Mouse (Mus musculus) embryo, embryonic 9.5 days (tissue): ENCODE data around the gene Hnrnph1.
"Not testable (repeated sequence)": the region's sequence is repeated elsewhere in the genome, so short reads cannot be mapped to it uniquely, and the experiment has no call there.

Experiments used
- DNase-seq: peaks from one replicate; pipeline ENCODE4 v3.0.0-alpha.2; 2017; ENCODE audit errors: extremely low spot score

Hnrnph1 gene

DNA sequence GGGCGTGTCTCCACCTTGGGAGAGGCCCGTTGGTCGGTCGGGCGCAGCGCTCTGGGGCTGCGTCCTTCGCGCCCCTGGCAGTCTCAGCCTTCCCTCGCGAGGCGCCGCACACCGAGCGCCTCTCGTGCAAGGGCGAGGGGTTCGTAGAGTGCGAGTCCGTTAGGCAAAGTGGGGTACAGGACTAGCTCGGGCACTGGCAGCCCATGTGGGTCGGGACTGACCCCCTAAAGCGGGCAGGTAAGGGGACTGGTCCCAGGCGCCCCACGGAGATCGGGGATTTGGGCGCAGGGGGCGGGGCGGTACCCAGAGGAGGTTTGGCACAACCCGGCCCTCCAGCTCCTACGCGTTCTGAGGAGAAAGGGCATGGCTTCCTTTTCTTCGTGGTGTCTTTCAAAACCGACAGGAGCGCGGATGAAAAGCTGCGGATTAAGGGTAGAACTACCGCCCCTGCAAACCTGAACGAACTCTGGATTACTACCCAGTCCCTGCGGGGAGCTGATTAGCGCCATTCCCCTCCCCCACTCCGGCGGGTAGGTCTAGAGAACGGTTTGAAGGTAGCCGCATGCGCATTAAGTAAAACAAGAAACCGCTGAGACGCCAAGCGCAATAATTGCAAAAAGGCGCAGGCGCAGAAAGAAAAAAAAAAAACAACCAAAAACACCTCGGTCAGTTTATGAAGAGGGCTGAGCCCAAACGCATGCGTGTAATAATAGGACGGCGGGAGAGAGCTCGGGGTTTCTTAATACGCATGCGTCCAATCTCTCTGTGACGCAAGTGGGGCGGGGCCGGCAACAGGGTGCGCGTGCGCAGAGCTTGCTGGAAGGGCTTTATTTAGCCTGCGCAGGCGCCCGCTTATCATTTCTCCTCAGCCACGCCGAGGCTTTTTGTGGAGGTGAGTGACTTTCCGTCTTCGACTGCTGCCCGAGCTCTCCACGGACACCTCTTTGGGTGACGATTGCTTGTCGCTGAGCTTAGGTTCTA, at the start of gene Hnrnph1:
Hnrnph1 (plus strand) TSS at position 80 of the 981 bp plus-strand sequence.
- peak; percentile 98 for DNase-seq

DNA sequence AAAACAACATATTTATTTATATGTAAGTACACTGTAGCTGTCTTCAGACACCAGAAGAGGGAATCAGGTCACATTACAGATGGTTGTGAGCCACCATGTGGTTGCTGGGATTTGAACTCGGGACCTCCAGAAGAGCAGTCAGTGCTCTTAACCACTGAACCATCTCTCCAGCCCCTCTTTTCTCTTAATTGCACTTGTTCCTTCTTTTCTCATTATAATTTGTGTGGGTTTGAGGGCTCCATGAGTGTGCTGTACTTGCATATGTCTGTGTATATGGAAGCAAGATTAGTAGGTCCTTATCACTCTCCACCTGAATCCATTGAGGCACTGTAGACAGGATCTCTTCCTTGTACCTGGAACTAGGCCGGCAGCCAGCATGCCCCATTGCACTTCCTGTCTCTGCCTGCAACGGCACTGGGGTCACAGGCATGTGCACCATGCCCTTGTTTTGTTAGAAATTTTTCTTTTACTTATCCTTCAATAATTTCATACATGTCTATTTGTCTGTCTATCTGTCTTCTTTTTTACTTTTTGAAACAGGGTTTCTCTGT, 48.6 kb upstream of the Hnrnph1 start:
- DNase-seq = no peak

DNA sequence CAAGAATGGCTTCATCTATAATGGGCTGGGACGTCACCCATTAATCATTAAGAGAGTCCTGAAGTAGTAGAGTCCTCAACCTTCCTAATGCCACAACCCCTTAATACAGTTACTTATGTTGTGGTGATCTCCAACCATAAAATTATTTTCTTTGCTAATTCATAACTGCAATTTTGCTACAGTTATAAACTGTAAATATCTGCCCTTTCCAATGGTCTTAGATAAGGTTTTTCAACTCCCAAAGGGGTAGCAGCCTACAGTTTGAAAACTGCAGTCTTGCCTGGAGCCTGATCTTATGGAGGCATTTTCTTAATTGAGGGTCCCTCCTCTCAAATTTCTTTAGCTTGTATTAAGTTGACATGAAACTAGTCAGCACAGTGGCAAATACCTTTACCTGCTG, 47.4 kb upstream of the Hnrnph1 start:
- DNase-seq = no peak

DNA sequence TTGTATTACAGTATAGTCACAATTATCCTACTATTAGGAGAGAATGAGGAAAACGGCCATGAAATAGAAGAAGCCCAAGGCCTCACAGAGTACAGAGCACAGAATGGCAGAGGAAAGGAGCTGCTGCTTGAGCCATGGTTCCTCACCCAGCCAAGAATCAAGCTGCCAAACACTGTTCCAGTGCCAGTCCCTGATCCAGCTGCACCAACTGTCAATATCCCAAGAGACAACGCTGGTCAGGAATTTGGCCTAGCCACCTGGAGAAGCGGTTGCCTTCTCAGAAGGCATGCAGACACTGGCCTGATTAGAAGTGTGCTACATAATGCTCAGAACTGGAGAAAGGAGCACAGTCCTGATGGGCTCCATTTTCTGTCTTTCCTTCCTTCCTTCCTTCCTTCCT, 43.6 kb upstream of the Hnrnph1 start:
- no peak for DNase-seq

DNA sequence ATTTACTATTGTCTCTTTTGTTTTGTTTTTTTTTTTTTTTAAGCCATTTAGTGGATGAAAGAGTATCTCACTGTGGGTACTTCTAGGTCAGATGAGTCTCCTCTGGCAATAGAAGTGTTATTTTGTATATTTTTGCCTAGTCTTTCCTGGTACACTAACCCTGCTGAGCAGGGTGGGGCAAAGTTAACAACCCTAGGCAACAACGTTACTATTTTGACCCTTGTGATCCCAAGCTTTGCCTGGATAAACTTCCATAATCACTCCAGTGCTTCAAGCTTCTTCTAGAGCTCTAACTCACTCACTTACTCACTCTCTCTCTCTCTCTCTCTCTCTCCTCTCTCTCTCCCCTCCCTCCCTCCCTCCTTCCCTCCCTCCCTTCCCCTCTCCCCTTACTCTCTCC, 40.7 kb upstream of the Hnrnph1 start:
- DNase-seq = no peak

DNA sequence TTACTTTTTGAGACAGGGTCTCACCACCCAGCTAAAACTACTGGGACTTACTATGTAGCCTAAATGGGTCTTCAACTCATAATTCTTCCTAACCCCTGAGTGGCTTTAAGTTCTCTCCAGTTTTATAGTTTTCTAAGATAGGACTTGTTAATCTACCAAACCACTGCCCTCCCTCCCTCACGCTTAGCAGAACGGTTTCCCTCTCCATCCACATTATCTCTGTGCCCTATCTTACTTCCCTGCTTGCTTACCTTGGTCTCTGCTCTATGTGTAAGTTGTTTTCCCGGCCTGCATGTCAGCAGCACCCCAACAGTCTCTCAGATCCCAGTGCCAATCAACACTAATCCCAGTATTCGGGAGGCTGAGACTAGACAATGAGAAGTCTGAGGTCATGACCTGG, 39.9 kb upstream of the Hnrnph1 start:
- no peak for DNase-seq

DNA sequence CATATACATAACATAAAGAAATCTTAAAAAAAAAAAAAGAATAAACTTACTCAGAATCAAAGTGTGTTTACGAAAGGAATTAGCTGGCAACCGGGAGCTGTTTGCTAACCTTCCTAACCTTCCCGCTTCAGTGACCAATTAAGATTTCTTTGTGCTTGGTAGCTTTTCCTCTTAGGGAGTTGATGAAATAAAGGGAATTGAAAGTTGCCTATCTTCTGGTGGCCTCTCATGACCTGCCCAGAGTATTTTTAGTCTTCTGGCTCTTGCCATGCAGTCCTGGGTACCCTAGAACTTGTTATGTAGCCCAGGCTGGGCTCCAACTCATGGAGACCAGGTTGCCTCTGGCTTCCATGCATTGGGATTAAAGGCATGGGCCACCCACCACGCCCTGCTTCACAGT, 31.3 kb upstream of the Hnrnph1 start:
- DNase-seq = no peak

DNA sequence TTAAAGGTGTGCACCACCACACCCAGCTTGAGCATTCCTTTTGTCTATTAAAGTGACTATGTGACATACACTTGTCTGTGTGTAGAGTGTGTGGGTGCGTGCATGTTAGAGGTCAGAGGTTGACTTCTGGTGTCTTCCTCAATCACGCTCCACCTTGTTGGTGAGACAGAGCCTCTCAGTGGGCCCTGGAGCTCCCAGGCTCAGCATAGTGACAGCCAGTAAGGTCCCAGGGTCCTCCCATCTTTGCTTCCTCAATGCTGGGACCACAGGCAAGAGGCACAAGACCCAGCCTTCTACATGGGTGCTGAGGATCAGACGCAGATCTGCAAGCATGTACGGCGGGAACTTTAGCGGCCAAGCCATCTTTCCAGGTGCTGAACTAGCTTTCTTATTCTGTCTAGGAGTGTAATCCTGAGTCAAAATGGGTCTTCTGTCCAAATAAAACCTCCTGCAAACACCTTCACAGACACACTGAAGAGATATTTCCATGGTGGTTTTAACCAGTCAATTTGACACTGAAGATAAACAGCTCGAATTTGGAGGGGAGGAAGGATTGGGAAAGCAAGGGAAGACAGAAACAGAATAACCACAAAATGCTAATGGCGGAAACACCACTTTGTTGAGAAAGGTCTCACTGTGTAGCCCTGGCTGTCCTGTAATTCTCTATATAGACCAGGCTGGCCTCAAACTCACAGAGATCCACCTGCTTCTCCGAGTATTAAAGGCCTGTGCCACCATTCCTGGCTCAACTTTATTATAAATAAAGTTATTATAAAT, 30.3 kb upstream of the Hnrnph1 start:
- no peak for DNase-seq

DNA sequence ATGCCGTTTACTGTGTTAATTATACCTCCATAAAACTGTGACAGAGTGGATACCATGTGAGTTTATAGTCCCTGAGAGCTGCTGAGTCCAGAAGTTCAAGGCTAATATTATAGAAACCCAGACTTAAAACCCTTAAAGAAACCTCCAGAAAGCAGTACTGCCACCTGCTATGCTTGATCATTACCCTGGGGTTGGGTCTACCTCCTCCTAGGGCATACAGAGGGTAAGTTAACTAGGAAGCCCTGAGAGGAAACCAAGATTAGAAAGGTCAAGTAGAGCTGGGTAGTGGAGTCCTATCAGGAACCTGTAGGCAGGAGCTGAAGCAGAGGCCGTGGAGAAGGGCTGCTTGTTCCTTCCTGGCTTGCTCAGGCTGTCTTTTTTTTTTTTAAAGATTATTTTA, 24.6 kb upstream of the Hnrnph1 start:
- no peak for DNase-seq

DNA sequence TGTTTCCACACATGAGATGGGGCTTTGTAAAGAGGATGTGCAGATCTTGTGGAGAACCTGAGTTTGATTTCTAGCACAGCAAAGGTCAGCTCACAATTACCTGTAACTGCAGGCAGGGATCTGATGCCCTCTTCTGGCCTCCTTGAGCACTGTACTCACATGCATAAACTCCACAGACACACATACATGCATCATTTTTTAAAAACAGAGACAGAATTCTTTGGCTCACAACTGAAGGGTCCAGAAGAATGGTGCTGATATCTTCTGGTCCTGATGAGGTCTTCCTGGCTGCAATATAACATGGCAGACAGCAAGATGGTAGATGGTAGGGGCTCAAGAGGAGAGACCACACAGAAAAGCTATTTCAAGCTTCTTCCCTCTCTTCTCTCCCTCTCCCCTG, 22.6 kb upstream of the Hnrnph1 start, which contains the start of gene Cby3:
Cby3 (plus strand) TSS at position 301 of the 400 bp plus-strand sequence.
- DNase-seq = no peak

DNA sequence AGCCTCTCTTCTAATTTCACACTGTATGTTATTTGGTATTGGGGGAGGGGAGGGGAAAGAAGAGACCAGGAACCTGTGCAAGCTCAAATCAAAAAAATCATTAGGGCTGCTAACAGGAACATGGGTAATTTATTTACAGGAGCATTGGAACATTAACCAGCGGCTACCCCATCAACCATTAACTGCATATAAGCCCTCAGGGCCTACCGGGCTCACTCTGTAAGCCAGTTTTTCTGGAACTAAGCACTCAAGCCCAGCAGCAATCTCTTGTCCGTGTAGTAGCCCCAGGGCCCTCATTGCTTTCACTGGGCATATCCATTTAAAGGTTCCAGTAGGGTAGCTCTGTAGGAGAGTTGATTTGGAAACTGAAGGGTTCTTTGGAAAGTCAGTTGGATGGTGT, 21.9 kb upstream of the Hnrnph1 start:
- no peak for DNase-seq

DNA sequence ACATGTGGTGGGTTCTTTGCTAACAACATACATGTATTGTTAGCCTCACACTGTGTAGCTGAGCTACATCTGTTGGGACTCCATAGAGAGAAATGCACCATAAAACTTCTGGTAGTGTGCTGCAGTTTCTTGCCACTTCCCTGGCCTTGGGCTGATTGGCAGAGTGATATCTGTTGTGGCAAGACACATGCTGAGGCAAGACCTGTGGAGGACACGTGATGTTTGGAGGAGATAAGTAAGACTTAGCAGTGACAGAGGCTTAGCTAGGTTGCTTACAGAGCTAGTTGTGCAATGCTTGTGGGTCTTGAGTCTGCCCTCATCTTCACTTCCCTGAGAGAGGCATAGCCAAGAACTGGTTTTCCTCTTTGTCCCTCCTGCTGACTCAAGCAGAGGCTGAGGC, 21.4 kb upstream of the Hnrnph1 start:
- DNase-seq = no peak

DNA sequence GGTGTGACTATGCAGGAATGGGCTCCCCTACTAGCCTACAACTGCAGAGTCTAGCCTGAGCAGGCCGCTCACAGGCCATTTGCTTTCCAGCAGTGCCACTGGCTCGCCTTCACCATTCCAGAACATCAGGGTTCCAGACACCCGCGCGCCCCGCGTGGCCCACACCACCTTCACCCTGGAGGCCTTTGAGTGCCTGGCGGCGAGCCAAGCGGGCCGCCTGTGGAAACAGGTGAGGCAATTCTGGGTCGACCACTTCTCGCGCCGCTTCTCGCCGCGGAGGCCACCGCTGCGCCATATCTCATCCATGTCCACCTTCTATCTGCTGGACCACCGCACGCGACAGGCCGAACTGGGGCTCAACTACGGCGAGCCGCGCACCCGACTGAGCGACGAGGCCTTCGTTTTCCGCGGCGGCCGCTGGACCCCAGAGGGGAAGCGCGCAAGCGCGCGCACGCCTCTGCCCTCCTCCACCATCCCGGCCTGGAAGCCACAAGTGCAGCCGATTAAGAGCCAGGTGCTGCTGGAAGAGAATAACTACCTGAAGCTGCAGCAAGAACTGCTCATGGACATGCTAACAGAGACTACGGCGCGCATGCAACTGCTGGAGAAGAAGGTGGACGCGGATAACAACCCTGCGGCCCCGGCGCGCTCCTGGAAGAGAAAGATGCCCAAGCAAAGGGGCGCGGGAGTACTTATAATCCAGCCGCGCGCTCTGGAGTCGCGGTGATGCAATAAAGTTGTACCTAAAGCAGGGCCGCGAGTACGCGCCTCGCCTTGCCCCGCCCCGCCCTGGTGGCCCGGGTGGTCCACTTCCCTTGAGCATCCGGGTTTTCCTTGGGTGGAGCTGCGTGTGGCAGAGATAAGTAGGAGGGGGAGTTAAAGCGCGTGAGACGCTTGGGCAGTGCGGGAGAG, 17.6 kb upstream of the Hnrnph1 start:
- DNase-seq = peak; percentile 78

DNA sequence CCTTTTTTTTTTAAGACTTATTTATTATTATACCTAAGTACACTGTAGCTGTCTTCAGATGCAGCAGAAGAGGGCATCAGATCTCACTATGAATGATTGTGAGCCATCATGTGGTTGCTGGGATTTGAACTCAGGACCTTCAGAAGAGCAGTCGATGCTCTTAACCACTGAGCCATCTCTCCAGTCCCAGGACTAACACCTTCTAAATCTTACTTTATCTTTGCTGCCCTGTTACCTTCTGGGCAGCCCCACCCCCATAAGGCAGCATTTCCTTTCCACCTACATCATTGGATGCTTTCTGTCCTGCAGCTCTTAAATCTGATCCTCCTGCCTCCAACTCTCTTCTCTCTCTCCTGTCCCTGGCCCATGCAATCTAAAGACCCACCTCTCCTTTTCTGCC, 15.5 kb upstream of the Hnrnph1 start:
- DNase-seq = not testable (repeated sequence)

DNA sequence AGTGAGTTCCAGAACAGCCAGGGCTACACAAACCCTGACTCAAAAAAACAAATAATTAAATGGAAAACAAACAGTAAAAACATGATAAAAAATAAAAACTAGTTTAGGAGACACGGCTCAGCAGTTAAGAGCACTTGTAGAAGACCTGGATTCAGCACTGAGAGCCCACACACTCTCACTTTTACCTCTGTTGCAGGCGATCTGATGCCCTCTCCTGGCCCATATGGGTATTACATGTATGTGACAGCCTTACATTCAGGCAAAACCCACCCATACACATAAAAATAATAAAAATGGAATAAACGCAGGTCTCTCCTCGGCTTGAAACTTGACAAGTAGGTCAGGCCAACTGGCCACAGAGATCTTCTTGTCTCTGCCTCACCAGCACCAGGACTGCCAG, 12.2 kb upstream of the Hnrnph1 start:
- DNase-seq = peak; percentile 70

DNA sequence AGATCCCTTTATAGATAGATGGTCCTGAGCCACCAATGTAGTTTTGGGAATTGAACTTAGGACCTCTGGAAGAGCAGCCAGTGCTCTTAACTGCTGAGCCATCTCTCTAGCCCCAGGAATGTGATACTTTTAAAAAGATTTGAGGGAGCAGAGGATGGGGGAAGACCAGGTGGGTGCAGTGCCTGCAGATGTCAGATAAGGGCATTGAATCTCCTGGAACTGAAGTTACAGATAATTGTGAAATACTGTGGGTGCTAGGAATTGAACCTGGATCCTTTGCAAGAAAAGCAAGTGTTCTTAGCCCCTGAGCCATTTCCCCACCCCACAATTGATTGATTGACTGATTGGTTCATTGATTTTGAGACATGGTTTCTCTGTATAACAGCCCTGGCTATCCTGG, 11.5 kb upstream of the Hnrnph1 start:
- no peak for DNase-seq

DNA sequence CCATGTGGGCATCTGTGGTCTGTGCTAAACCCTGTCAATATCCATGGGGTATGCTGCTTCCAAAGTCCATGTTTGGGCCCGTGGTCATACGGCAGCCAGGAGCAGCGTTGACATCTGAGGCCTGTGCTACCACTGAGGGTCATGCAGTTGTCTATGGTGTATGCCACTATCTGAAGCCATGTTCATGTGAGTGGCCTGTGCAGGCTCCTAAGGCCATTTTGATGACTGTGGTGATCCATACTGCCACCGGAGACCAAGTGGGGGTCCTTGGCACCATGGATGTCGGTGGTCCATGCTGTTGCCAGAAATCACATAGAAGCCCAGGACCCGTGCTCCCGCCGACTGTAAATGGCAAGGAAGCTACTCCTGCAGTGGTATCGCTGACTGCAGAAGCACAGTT, 9.3 kb upstream of the Hnrnph1 start:
- no peak for DNase-seq

DNA sequence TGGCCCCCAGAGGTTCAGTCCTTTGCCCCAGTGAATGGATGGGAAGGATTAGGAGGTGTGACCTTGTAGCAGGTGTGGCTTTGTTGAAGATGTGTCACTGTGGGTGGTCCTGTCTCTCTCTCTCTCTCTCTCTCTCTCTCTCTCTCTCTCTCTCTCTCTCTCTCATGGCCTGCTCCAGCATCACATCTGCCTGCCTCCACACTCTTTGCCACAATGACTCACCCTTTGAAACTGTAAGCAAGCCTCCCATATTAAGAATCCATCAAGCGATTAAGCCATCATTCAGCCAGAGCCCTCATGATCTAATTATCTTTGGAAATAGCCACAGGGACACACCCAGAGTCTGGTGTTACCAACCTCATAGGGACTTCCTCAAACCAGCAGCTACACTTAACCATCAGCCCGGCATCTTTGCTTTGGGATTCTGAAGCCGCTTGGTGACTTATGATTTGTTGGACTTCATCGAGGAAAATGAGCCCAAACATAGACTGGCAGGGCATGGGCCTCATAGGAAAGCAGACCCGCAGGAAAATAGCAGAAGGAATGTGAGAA, 7.4 kb upstream of the Hnrnph1 start:
- DNase-seq = no peak

DNA sequence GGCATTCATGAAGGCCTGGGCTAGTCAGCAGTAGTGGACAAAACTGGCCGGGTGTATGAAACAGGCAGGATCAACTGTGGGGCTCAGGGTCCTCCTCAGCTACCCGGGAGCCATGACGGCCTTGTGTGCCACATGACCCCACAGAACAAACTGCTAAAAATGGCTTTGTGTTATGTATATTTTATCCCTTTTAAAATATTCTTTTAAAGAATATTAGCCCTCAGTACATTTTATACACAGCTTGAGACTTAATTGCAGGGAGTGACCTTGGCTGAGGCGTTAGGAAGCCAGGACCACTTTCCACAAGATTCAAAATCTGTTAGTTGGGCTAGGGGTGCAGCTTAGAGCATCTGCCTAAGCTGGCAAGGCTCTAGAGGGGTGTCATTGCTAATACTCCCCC, 5.8 kb upstream of the Hnrnph1 start:
- DNase-seq = no peak

DNA sequence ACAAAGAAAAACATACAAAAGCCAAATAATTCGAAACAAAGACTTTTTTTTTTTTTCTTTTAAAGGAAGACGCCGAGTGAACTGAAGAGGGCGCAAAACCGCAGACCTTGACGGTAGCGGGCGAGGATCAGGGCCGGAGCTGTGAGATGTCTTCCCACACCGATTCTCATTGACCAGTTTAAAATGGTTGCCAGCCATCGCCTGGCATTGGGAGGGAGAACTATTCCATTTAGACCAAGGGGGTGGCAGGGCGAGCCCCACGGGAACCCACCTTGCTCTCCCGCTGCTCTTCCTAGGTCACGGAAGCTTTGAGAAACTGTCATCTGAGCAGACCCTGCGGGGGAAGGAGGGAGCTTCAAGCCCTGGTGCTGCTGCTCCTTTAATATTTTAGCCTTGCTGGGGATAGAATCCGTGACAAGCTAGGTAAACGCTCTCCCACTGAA, 5.4 kb upstream of the Hnrnph1 start:
- peak; percentile 73 for DNase-seq

DNA sequence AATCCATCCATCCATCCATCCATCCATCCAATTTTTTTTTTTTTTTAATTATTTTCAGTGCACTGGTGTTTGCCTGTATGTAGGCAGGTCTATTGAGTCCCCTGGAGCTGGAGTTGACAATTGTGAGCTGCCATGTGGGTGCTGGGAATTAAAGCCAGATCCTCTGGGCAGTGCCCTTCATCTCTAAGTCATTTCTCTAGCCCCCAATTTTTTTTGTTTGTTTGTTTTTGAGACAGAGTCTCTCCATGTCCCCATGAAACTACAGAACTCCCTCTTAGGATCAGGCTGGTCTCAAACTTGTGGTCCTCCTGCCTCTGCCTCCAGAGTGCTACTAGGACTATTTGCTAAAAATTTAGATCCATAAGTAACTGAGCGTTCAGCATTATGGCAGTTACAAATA, 4.9 kb upstream of the Hnrnph1 start:
- no peak for DNase-seq
